Mouse (Mus musculus): ENCODE measurements at regions not wholly inside any gene's neighbourhood (a gene's known extent, or its start where the extent isn't known, plus 50 kb on each side); places are given as distances from the start of the nearest gene placed in this dataset.

GRCm38 (mm10) chr10:12177482-12177881, 691.7 kb downstream of the Utrn start:
- TF ChIP-seq CHD2 (IDR thresholded peaks at IDR 0.05; ENCODE audit: low read depth, low read length), result no peak
- no peak for TF ChIP-seq ZNF384 (IDR thresholded peaks at IDR 0.05; ENCODE audit: low read depth, low read length)

All from ES-E14 (cell line).